Comparison of ENCODE assay signal across 8 mouse cellular contexts in genomic region chr16:16854836-16855235, GRCm38 (mm10). TPM values are rescaled to one million over a fixed set of nuclear protein-coding genes. Genes with fewer than 3 reads are reported as not detected.
A peak's percentile ranks its signal among the peaks of the same experiment; 100 is the strongest.
DNase-seq lines count a peak whose midpoint lies in the region; TF ChIP-seq lines count a peak whose summit lies in the region.

No protein-coding gene starts in this region.

- 7% methylated on average over 6 of the region's 6 CpGs for WGBS in thymus, adult 2 months

- TF ChIP-seq CTCF in thymus, adult 2 months (IDR thresholded peaks at IDR 0.05; ENCODE audit: borderline replicate concordance, control insufficient read depth, extremely low read depth, insufficient read depth, low read length, poor library complexity) = no peak

- TF ChIP-seq POLR2A in thymus, adult 2 months (IDR thresholded peaks at IDR 0.05; ENCODE audit: control insufficient read depth, extremely low read depth, insufficient read depth, low read length, poor library complexity) = no peak

- DNase-seq in cerebellum, adult 18-20 months = peak; percentile 17 to 38
- no peak for DNase-seq in cerebellum, adult 9-10 months
- peak; percentile 46 for DNase-seq in ovary, postnatal 36 days (ENCODE audit: low spot score)
- no peak for DNase-seq in ovary, adult 18-20 months (ENCODE audit: low spot score)
- DNase-seq in embryo, embryonic 10 days (ENCODE audit: low spot score) = peak; percentile 42
- peak; percentile 53 to 81 for DNase-seq in kidney, adult 8-10 months
- peak; percentile 77 for DNase-seq in lung, postnatal 10 days
- DNase-seq in thymus, adult 2 months = peak; percentile 76

- no peak overlapping the region for H3K27ac ChIP-seq in thymus, adult 2 months (ENCODE audit: control insufficient read depth, insufficient read depth, low read length)

- H3K4me1 ChIP-seq in thymus, adult 2 months (replicated peaks; ENCODE audit: control insufficient read depth, insufficient read depth, low read length) = peaks cover 17% of the 10 kb centered on the region

- no peak overlapping the region for H3K4me3 ChIP-seq in thymus, adult 2 months (ENCODE audit: control insufficient read depth, insufficient read depth, low read length)

- H3K27me3 ChIP-seq in thymus, adult 2 months (ENCODE audit: control insufficient read depth, insufficient read depth, low read length) = no peaks in the 10 kb centered on the region

- no peaks in the 10 kb centered on the region for H3K36me3 ChIP-seq in thymus, adult 2 months (ENCODE audit: control insufficient read depth, insufficient read depth, low read length)

RNA-seq across cellular contexts. Expression of gene Igll1, which starts 8.9 kb away (rescaled TPM):
- polyA plus RNA-seq in thymus, adult 2 months (2012; rRNA removed) = 0.61 and 0.93 TPM in 2 replicates

RNA-seq across cellular contexts. Expression of gene Top3b, which starts 15.7 kb away (rescaled TPM):
- 101 and 104 TPM in 2 replicates for polyA plus RNA-seq in thymus, adult 2 months (2012; rRNA removed)

RNA-seq across cellular contexts. Expression of gene Vpreb1, which starts 15.8 kb away (rescaled TPM):
- polyA plus RNA-seq in thymus, adult 2 months (2012; rRNA removed) = 24.8 and 43.5 TPM in 2 replicates

RNA-seq across cellular contexts. Expression of gene Spag6l, which starts 25.6 kb away (rescaled TPM):
- polyA plus RNA-seq in thymus, adult 2 months (2012; rRNA removed) = 0.24 and 0.44 TPM in 2 replicates

RNA-seq across cellular contexts. Expression of gene Ppm1f, which starts 41.4 kb away (rescaled TPM):
- 24.7 and 26.0 TPM in 2 replicates for polyA plus RNA-seq in thymus, adult 2 months (2012; rRNA removed)

Comparison
In these comparisons a context has a peak if more than half of its experiments do, and no peak if none do; other contexts are left out.
1. DNase-seq: peak in cerebellum, adult 18-20 months (2 of 2), ovary, postnatal 36 days (single experiment), embryo, embryonic 10 days (single experiment), kidney, adult 8-10 months (2 of 2), lung, postnatal 10 days (single experiment) and thymus, adult 2 months (single experiment); none in cerebellum, adult 9-10 months (single experiment) and ovary, adult 18-20 months (single experiment).